Mouse (Mus musculus): ENCODE measurements at regions not wholly inside any gene's neighbourhood (a gene's known extent, or its start where the extent isn't known, plus 50 kb on each side); places are given as distances from the start of the nearest gene placed in this dataset.

GRCm38 (mm10) chrX:69100216-69100615, 207.4 kb upstream of the Gm6812 start:
- peak; percentile 6 for DNase-seq
